Mouse (Mus musculus): ENCODE results near the gene Polk.

The Polk gene

GRCm38 (mm10) chr13:96458018-96458417 is 84.4 kb downstream of the Polk start:
- DNase-seq = no peak

DNA sequence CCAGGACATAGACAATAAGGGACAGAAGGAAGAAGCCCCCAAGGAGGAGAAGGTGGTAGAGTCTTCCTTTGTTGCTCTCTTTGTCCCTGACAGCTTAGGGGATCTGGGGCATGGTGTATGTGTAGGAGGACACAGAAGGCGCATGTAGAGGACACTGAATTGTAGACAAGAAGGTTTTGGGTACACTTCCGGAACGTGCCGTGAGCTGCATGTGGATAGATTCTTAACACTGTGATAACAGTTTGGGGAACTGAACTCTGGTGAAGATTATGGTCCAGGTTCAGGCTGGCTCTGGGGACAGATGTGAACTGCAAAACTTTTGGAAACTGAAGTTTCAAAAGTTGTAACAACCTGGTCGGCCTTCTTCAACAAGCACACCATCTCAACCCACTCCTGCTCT is 84.8 kb downstream of the Polk start:
- DNase-seq = no peak

DNA sequence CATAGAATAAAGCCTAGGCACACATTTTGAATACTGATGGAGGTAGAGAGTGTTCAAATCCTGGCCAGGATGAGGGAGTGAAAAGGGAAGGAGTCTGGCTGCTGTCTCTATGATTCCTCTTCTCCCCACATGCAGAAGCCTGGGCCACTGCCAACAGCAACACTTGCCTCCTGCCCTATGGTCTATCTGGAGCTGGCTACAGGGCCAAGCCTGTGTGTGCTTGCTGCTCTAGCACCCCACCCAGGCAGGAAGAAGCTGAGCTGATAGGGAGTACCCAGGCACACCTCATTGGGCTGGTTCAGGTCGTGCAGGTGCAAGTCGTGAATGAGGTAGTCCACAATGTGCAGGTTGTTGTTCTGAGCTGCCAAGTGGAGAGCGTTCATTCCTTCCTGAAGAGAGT is 88.1 kb downstream of the Polk start:
- DNase-seq = no peak

GRCm38 (mm10) chr13:96452621-96453020 is 89.8 kb downstream of the Polk start:
- DNase-seq = no peak

DNA sequence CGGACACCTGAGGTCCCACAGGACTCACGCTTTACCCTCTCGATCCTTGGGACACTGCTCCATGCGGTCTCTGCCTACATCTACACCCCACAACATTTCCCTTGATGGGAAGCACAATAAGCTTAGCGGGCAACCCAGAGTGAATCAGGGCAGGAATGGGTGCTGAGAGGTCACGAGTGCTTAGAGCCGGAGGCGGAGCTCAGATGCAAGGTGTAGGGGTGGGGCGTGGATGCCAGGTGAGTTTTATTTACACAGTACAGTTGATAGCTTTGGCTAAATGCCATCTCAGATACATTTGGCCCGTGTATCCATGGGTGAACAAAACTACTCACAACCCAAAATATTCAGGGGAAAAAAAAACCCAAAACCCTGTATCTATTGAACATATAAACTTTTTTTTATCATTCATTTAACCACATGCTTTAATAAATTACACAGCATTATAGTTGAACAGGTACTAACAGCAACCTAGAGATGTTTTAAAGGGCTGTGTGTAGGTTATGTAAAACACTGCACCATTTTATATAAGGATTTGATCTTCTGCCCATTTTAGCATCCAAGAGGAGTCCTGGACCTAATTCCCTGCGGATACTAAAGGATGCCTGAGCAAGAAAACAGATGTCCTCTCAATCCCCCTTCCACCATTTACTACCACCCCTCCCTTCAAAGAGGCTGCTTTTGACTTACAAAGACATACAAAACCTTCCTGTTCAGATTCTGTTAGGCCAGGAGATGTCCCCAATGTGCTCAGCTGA is 90.8 kb downstream of the Polk start:
- DNase-seq = no peak

GRCm38 (mm10) chr13:96450869-96451268 is 91.5 kb downstream of the Polk start:
- DNase-seq = no peak

GRCm38 (mm10) chr13:96450205-96450856 is 92.0 kb downstream of the Polk start:
- no peak for DNase-seq

DNA sequence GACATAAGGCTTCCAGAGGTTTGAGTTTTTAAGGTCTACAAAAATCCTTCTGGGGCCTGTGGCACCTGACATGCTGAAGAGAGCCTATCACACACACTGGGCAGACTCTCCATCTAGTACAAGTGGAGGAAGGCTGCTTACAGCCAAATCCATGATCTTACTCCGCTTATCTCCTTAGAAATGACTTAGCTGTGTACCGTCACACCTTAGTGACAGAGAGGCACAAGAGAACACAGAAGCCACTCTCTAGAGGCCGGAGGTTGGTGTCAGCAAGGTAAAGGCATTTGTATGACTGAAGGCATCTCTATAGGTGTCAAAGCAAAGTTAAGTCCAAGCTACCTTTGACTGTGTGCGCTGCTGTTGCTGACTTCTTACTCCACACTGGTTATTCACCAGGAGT is 101.9 kb downstream of the Polk start:
- DNase-seq = no peak

DNA sequence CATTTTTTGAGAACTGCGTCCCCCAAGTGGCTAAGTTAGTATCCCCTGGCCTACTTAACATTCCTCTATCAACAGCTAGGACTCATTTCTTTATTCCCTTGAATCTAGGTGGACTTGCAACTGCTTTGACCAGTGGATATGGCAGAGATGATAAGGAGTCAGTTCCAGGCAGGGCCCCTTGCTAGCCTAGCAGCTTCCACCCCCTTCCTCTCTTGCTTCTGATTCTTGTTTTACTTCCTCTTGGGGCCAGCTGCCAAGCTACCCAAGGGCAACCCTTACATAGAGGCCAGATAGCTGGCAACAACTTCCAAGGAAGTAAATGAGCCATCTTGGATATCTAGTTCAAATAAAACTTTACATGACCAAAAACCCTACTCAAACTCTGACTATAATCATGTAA is 105.5 kb downstream of the Polk start:
- DNase-seq = no peak

DNA sequence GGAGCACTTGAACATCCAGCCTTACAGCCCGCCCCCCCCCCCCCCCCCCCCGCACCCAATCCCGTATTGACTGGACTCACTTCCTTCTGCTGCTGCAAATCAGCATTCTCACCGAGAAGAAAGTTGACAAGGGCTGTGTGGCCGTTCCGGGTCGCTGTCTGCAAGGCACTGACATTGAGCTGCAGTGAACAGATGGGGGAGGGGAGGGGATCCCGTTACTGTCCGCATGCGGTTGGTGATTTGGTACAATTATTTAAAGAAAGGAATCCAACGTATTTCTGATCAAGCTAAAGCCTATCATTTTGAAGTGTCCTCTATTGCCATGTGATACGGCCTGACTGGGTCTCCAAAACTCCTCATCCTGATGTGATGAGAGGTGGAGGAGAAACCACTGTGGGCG is 106.6 kb downstream of the Polk start:
- peak; percentile 59 for DNase-seq

DNA sequence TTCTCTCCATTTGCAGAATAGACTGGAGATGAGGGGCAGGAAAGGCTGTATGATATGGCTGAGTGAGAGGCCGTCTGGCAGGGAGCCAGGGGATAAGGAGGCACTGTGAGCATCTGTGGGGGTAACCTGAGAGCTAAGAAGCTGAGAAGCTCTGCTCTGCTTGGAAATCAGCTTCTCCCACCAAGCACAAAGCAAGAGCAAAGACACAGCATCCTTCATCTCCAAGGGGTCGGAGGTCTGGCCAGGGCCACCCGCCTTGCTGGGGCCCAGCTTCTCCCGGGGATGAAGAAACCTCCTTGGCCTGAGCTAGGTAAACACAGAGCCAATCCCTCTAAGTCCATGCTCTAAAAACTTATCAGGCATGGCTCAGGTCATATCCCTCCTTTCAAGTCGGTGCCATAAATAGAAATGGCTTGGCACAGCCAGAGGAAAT is 107.5 kb downstream of the Polk start:
- no peak for DNase-seq

DNA sequence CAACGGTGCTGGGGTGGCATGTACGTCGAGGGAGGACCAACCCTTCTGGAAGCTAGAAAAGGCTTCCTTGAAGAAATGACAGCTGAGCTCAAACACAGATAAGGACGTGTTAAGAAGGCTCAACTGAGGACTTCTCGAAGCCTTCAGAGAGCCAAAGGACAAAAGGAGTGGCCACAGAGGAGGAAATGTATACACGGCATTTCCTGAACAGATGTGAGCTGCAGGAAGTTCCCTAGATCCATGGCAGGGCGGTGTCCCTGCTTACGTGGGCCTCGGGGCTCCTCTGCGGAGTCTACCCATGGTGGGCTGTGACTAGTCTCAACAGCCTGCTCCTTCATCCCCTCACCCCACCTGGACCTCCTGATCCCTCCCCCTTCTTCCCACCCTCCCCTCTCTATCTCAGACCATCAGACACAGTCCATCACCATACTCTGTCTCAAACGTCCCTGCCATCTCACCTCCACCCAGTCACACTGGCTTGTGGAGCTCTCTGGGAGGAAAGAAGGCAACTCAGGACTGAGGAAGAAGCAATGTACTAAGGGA is 108.7 kb downstream of the Polk start:
- no peak for DNase-seq

- no peak for DNase-seq
Observed at GRCm38 (mm10) chr13:96433041-96433440, 109.3 kb downstream of the Polk start.

- peak; percentile 85 for DNase-seq
Observed at GRCm38 (mm10) chr13:96432376-96432811, 110.0 kb downstream of the Polk start.

DNA sequence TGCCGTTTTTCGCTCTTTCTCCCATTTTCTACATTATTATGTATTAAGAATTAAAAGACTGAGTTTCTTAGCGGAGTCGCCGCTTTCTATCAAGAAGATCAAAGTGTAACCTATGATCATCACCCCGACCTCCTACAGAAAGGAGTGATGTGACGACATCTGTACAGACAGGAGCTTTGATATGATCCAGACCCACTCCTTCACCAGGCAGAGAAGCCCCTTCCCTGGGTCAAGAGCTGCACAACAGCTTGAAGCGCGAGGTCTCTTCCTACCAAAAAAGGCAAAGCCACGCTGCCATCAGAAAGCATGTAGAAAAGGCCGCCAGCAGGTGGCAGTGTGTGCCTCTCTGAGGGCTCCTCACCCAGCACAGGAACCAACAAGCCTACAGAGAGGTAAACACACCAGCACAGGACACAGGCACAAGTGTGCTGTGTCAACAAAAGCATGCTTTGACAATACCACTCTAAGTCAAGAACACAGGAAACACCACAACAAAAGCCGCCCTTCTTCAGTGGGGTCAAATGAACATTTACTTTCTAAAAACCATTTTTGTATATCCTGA is 110.7 kb downstream of the Polk start:
- peak; percentile 87 for DNase-seq
